Mouse (Mus musculus) lung, postnatal 36 days (tissue): ENCODE results near the gene Txnip.
"Not testable (repeated sequence)": the region's sequence is repeated elsewhere in the genome, so short reads cannot be mapped to it uniquely, and the experiment has no call there.

Experiments
- DNase-seq: peaks from one replicate; pipeline ENCODE4 v3.0.0; 2022; ENCODE audit warnings: mixed read lengths

The Txnip gene

GRCm38 (mm10) chr3:96557694-96558093 lies at the start of gene Txnip:
Gene Txnip (plus strand): TSS chr3:96557957.
- peak; percentile 100 for DNase-seq

GRCm38 (mm10) chr3:96507966-96508365 lies 49.8 kb upstream of the Txnip start:
- DNase-seq = not testable (repeated sequence)

- no peak for DNase-seq
These were observed 37.6 kb upstream of the Txnip start for GRCm38 (mm10) chr3:96520171-96520570.

GRCm38 (mm10) chr3:96522149-96522548 lies 35.6 kb upstream of the Txnip start:
- peak; percentile 23 for DNase-seq

GRCm38 (mm10) chr3:96524028-96524810 lies 33.5 kb upstream of the Txnip start:
- no peak for DNase-seq

- no peak for DNase-seq
These were observed 32.8 kb upstream of the Txnip start, which contains the start of gene Hfe2 for GRCm38 (mm10) chr3:96524914-96525313. Gene Hfe2 (plus strand): TSS chr3:96525172.

GRCm38 (mm10) chr3:96526013-96526762 lies 31.6 kb upstream of the Txnip start:
- no peak for DNase-seq

GRCm38 (mm10) chr3:96526864-96527542 lies 30.8 kb upstream of the Txnip start:
- DNase-seq = no peak

GRCm38 (mm10) chr3:96528506-96528905 lies 29.3 kb upstream of the Txnip start:
- no peak for DNase-seq

- DNase-seq = no peak
These were observed 25.7 kb upstream of the Txnip start for GRCm38 (mm10) chr3:96532050-96532449.

GRCm38 (mm10) chr3:96534300-96534699 lies 23.5 kb upstream of the Txnip start:
- DNase-seq = no peak

GRCm38 (mm10) chr3:96539316-96539715 lies 18.4 kb upstream of the Txnip start:
- no peak for DNase-seq

- DNase-seq = no peak
These were observed 17.0 kb upstream of the Txnip start for GRCm38 (mm10) chr3:96540740-96541139.

- no peak for DNase-seq
These were observed 16.3 kb upstream of the Txnip start for GRCm38 (mm10) chr3:96541328-96542078.

GRCm38 (mm10) chr3:96542554-96542953 lies 15.2 kb upstream of the Txnip start:
- DNase-seq = no peak

- no peak for DNase-seq
These were observed 14.4 kb upstream of the Txnip start for GRCm38 (mm10) chr3:96543345-96543744.

GRCm38 (mm10) chr3:96545565-96545964 lies 12.2 kb upstream of the Txnip start:
- peak; percentile 47 for DNase-seq

- DNase-seq = no peak
These were observed 10.9 kb upstream of the Txnip start for GRCm38 (mm10) chr3:96546880-96547279.

GRCm38 (mm10) chr3:96547389-96547960 lies 10.3 kb upstream of the Txnip start:
- peak; percentile 89 for DNase-seq

GRCm38 (mm10) chr3:96548824-96549223 lies 8.9 kb upstream of the Txnip start:
- DNase-seq = no peak

- DNase-seq = no peak
These were observed 8.4 kb upstream of the Txnip start for GRCm38 (mm10) chr3:96549346-96549745.

- peak; percentile 92 for DNase-seq
These were observed 6.6 kb upstream of the Txnip start for GRCm38 (mm10) chr3:96551203-96551602.
